Mouse (Mus musculus) lung, postnatal 0 days (tissue): ENCODE results near the gene Serpinb6a. TPM values are rescaled to one million over a fixed set of nuclear protein-coding genes. Genes with fewer than 3 reads are reported as not detected.

Experiments
- ATAC-seq: fragments of 200-750 bp; cut with Nextera tagmentation; 2 replicates; pipeline ENCODE4 v1.8.0; 2017; ENCODE audit warnings: moderate library complexity
- DNase-seq: peaks from one replicate; pipeline ENCODE4 v3.0.0-alpha.2; 2016; ENCODE audit warnings: low spot score
- H3K27ac ChIP-seq: fragments of 300-500 bp; sonication (generic); 2 replicates; pipeline ENCODE4 v1.5.1; 2014; ENCODE audit warnings: antibody characterized with exemption, mild to moderate bottlenecking, low read length, mixed read lengths
- H3K27me3 ChIP-seq: fragments of 300-500 bp; sonication (generic); replicated peaks from 2 replicates; pipeline ENCODE4 v1.6.1; 2014; ENCODE audit warnings: low read length, mixed read lengths; ENCODE audit not compliant: insufficient read depth
- H3K36me3 ChIP-seq: fragments of 300-500 bp; sonication (generic); 2 replicates; pipeline ENCODE4 v1.6.1; 2014; ENCODE audit warnings: low read length, mixed read lengths; ENCODE audit not compliant: insufficient read depth
- H3K4me1 ChIP-seq: fragments of 300-500 bp; sonication (generic); 2 replicates; pipeline ENCODE4 v1.6.1; 2014; ENCODE audit warnings: antibody characterized with exemption, low read depth, low read length, mixed read lengths; ENCODE audit not compliant: insufficient read depth
- H3K4me2 ChIP-seq: fragments of 300-500 bp; sonication (generic); replicated peaks from 2 replicates; pipeline ENCODE4 v1.6.1; 2014; ENCODE audit warnings: low read depth, mild to moderate bottlenecking, low read length, moderate library complexity, mixed read lengths
- H3K4me3 ChIP-seq: fragments of 300-500 bp; sonication (generic); 2 replicates; pipeline ENCODE4 v1.5.1; 2014; ENCODE audit warnings: low read depth, low read length
- H3K9ac ChIP-seq: fragments of 300-500 bp; sonication (generic); replicated peaks from 2 replicates; pipeline ENCODE4 v1.6.1; 2014; ENCODE audit warnings: low read depth, mild to moderate bottlenecking
- H3K9me3 ChIP-seq: fragments of 300-500 bp; sonication (generic); 2 replicates; pipeline ENCODE4 v1.6.1; 2016; ENCODE audit warnings: low read length, mixed read lengths
- CTCF ChIP-seq: IDR thresholded peaks from 2 replicates; pipeline ENCODE4 v1.5.1; 2016; ENCODE audit warnings: antibody characterized with exemption, mild to moderate bottlenecking
- EP300 ChIP-seq: IDR thresholded peaks from 2 replicates; pipeline ENCODE4 v1.6.1; 2016; ENCODE audit warnings: antibody characterized with exemption, mild to moderate bottlenecking, control low read depth
- WGBS: fragments of 180-500 bp; shearing (Covaris S2); extraction: QIAGEN DNeasy Blood & Tissue Kit; methylation state at CpG from one replicate; pipeline ENCODE4 v1.1.7; 2014; 5-methylcytosine and 5-hydroxymethylcytosine counted together
- polyA plus RNA-seq: library from polyadenylated mRNA; unstranded; fragments of >200 nt; fragmentation: Nextera tagmentation; extraction: Ambion mirVana; gene quantifications from 2 replicates; pipeline ENCODE4 v1.2.1, GENCODE M21; 2015

Serpinb6a gene
- polyA plus RNA-seq, 1 experiment from 2014 or later = 94.5 TPM

DNA sequence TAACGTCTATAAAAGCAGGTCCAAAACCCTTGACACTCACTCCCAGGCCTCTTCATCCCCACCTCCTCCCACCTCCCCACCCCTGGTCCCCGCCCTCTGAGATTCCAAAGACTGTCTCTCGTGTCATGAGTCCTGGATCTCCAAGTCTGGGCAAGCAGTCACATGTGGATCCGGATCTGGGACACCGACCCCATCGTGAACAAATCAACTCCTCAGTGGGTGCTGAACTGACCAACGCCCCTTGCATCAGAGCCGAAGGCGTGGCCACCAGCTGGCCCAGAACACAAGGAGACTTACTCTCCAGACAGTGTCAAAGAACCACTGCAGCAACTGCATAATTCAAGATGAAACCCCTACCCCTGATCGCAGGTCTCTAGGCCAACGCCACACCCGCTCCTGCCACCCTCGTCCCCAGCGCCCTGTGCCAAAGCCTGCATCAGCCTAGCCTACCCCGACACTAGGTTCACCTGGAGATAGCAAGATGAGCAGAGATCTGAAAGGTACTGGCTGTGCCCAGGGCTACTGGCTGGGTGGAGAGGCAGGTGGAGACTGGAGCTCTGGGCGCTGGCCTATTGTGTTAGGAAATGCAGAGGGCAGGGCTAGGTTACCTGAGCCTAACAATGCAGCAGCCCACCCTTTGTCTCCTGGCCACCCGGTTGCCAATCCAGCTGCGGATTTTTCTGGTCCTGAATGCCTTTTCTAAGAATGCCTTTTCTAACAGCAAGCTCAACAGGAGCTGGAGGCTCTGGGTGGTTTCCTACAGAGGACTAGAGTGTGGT, 97.2 kb downstream of the Serpinb6a start, which contains the start of gene Serpinb6c:
TSS of gene Serpinb6c (minus strand) at position 533 of the 779 bp plus-strand sequence.
- Histone ChIP-seq H3K27ac (no peak within 1 kb of the TSS), H3K4me2 (no peak within 1 kb of the TSS), H3K4me3 (no peak within 1 kb of the TSS), H3K36me3 (no peaks in the 10 kb centered on the region), H3K27me3 (no peaks in the 10 kb centered on the region; the same call in 1 of the 2 replicates), H3K4me1 (no peaks in the 10 kb centered on the region), H3K9ac (no peak within 1 kb of the TSS), H3K9me3 (no peaks in the 10 kb centered on the region)
- no peak for TF ChIP-seq CTCF
- TF ChIP-seq EP300 = no peak
- 69% methylated on average over 18 of the region's 18 CpGs for WGBS
- DNase-seq (no peak), ATAC-seq (no peak)

DNA sequence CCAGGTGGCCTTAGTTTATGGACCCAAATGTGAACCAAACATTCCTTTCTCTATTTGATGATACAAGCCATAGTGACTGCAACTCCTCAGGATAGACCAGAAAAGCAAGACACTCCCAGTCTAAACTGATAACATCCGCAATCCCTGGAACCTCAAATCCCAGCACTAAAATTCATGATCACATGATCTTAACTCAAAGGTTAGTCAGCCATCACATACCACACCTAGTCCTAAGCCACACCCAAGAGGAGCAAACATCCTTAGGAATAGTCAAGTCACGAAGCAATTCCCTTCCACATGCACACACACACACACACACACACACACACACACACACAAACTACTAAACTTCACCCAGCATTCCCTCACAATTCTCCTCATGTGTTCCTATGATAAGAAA, 99.3 kb downstream of the Serpinb6a start:
- Histone ChIP-seq H3K4me2 (no peak overlapping the region), H3K9me3 (no peaks in the 10 kb centered on the region), H3K4me3 (no peak overlapping the region), H3K4me1 (no peaks in the 10 kb centered on the region), H3K9ac (no peak overlapping the region), H3K27ac (no peak overlapping the region), H3K36me3 (no peaks in the 10 kb centered on the region), H3K27me3 (no peaks in the 10 kb centered on the region; the same call in 1 of the 2 replicates)
- WGBS = 82% methylated on average over 2 of the region's 2 CpGs
- ATAC-seq (no peak), DNase-seq (no peak)
- no peak for TF ChIP-seq EP300
- no peak for TF ChIP-seq CTCF

DNA sequence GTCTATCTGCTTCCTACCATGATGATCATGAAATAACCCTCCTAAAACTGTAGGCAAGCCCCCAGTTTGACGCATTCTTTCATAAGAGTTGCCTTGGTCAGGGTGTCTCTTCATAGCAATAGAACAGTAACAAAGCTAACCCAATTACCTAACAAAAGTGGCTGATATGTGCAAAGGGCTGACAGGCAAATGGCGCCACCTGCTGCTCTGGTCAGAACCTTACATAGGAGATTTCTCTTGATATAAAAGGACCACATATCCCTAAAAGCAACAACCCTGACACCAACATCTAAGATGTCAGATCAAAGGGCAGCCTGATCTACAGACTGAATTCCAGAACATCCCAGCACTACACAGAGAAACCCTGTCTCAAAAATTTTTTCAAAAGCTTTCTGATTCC, 108.4 kb downstream of the Serpinb6a start:
- H3K27ac ChIP-seq = no peak overlapping the region
- no peaks in the 10 kb centered on the region for H3K4me1 ChIP-seq
- H3K36me3 ChIP-seq = no peaks in the 10 kb centered on the region
- 31% methylated on average over 2 of the region's 2 CpGs for WGBS
- H3K4me2 ChIP-seq = no peak overlapping the region
- ATAC-seq (no peak), DNase-seq (peak; percentile 45)
- no peak overlapping the region for H3K4me3 ChIP-seq
- TF ChIP-seq CTCF (peak; percentile 68), EP300 (no peak)
- no peak overlapping the region for H3K9ac ChIP-seq
- no peaks in the 10 kb centered on the region for H3K27me3 ChIP-seq
- H3K9me3 ChIP-seq = no peaks in the 10 kb centered on the region

Other genes with a start within 250 kb of the Serpinb6a start
- gene Serpinb6e, start 159.4 kb downstream of the Serpinb6a start, polyA plus RNA-seq = not detected in 2 replicates
- gene Serpinb6c, start 97.1 kb downstream of the Serpinb6a start, polyA plus RNA-seq = not detected in 2 replicates
- gene Nqo2, start 38.1 kb downstream of the Serpinb6a start, polyA plus RNA-seq = 18.4 and 21.0 TPM in 2 replicates
- 17.7 and 21.2 TPM in 2 replicates for gene Ripk1, start 431 bp downstream of the Serpinb6a start, polyA plus RNA-seq
- gene Bphl, start 34.8 kb upstream of the Serpinb6a start, polyA plus RNA-seq = 55.3 and 70.4 TPM in 2 replicates
- gene Tubb2a, start 75.2 kb upstream of the Serpinb6a start, polyA plus RNA-seq = 152 and 167 TPM in 2 replicates
- gene Tubb2b, start 127.7 kb upstream of the Serpinb6a start, polyA plus RNA-seq = 6.0 and 7.5 TPM in 2 replicates
- 50.1 and 50.2 TPM in 2 replicates for gene Psmg4, start 160.2 kb upstream of the Serpinb6a start, polyA plus RNA-seq